Comparison of ENCODE assay signal across 8 mouse cellular contexts in the genomic region with DNA sequence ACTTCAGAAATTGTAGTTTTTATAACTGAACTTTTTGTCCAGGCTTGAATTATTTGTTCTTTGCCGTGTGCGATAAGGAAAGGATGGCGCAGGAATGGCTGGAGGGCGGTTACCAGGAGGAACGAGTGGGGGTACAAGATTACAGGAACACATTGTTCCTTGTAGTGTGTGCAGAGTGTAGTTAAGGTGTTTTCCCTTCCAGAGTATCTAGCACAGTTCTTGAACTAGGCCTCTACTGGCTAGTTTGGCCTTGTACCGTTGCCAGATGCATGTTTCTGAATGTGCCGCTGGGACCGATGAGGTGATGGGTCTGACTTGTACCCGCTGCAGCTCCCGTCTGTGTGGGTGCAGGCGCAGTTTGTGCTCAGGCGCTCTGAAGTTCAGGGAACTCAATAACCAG. TPM values are rescaled to one million over a fixed set of nuclear protein-coding genes. Genes with fewer than 3 reads are reported as not detected.
DNase-seq lines count a peak whose midpoint lies in the region; ATAC-seq and TF ChIP-seq lines count a peak whose summit lies in the region.

No protein-coding gene starts in this region.

- H3K9me3 ChIP-seq in embryonic facial prominence, embryonic 15.5 days (replicated peaks), result no peaks in the 10 kb centered on the region
- H3K9me3 ChIP-seq in kidney, postnatal 0 days (replicated peaks; ENCODE audit: low read length), result no peaks in the 10 kb centered on the region

- H3K27me3 ChIP-seq in embryonic facial prominence, embryonic 15.5 days, result no peaks in the 10 kb centered on the region
- H3K27me3 ChIP-seq in kidney, postnatal 0 days (ENCODE audit: insufficient read depth, low read length), result no peaks in the 10 kb centered on the region

- H3K36me3 ChIP-seq in embryonic facial prominence, embryonic 15.5 days, result no peaks in the 10 kb centered on the region
- no peaks in the 10 kb centered on the region for H3K36me3 ChIP-seq in kidney, postnatal 0 days (ENCODE audit: insufficient read depth, low read length)

- H3K4me2 ChIP-seq in embryonic facial prominence, embryonic 15.5 days (replicated peaks), result peak overlapping the region; percentile 21; the same call in 1 of the 2 replicates
- H3K4me2 ChIP-seq in kidney, postnatal 0 days (ENCODE audit: low read length), result peak overlapping the region; percentile 52

- peak overlapping the region; percentile 92 for H3K4me3 ChIP-seq in gastrocnemius, adult 2 months
- H3K4me3 ChIP-seq in embryonic facial prominence, embryonic 15.5 days (replicated peaks), result peak overlapping the region; percentile 14; the same call in 1 of the 2 replicates
- H3K4me3 ChIP-seq in kidney, postnatal 0 days (replicated peaks; ENCODE audit: low read depth, low read length), result peak overlapping the region; percentile 3

- WGBS in embryonic facial prominence, embryonic 15.5 days, result 53% methylated on average over 12 of the region's 12 CpGs
- WGBS in kidney, postnatal 0 days, result 49% methylated on average over 12 of the region's 12 CpGs

- intact Hi-C loops in gastrocnemius, adult 2 months (cut with DNase I), result no loop called here

- ATAC-seq in embryonic facial prominence, embryonic 15.5 days (ENCODE audit: insufficient number of reproducible peaks, low FRiP score, low TSS enrichment, low read depth), result no peak
- no peak for ATAC-seq in kidney, postnatal 0 days (replicated peaks; ENCODE audit: low FRiP score, low read depth)

- peaks cover 37% of the 10 kb centered on the region for H3K4me1 ChIP-seq in embryonic facial prominence, embryonic 15.5 days
- H3K4me1 ChIP-seq in kidney, postnatal 0 days (replicated peaks; ENCODE audit: insufficient read depth, low read length), result peaks cover 19% of the 10 kb centered on the region

- H3K27ac ChIP-seq in gastrocnemius, adult 2 months, result peak overlapping the region; percentile 90
- 0 out of 2 replicates have a peak overlapping the region, but pooled peaks have one; percentile 55 for H3K27ac ChIP-seq in embryonic facial prominence, embryonic 15.5 days (replicated peaks)
- H3K27ac ChIP-seq in kidney, postnatal 0 days, result peak overlapping the region; percentile 75

- DNase-seq in gastrocnemius, adult 2 months, result peak; percentile 40
- DNase-seq in gastrocnemius, postnatal 10 days, result no peak
- no peak for DNase-seq in kidney, postnatal 0 days (ENCODE audit: low spot score)
- DNase-seq in lung, postnatal 4 days, result peak; percentile 49 to 63
- no peak for DNase-seq in T-cell, adult 2 months (ENCODE audit: low spot score)
- no peak for DNase-seq in frontal cortex, postnatal 14 days (ENCODE audit: low spot score in 2 of 2)
- DNase-seq in embryo, embryonic 9.5 days (ENCODE audit: extremely low spot score), result no peak

- no peak for TF ChIP-seq CTCF in gastrocnemius, adult 2 months (IDR thresholded peaks at IDR 0.05)
- no peak for TF ChIP-seq CTCF in kidney, postnatal 0 days (IDR thresholded peaks at IDR 0.05; ENCODE audit: low read depth)

- H3K9ac ChIP-seq in embryonic facial prominence, embryonic 15.5 days, result no peak overlapping the region
- peak overlapping the region; percentile 35 for H3K9ac ChIP-seq in kidney, postnatal 0 days (ENCODE audit: low read depth, low read length)

RNA-seq across cellular contexts. Expression of a gene that starts 3.2 kb away (rescaled TPM):
- total RNA-seq in gastrocnemius, adult 2 months (2021), result 10 to 100 TPM; 10.7 to 15.8 TPM
- 10 to 100 TPM; 39.9 to 51.8 TPM for total RNA-seq in gastrocnemius, postnatal 10 days (2021)
- polyA plus RNA-seq in embryonic facial prominence, embryonic 15.5 days (2015; fragmentation: Nextera tagmentation; extraction: Ambion mirVana), result 61.1 and 62.0 TPM in 2 replicates
- polyA plus RNA-seq in kidney, postnatal 0 days (2015; fragmentation: Nextera tagmentation; extraction: Ambion mirVana), result 74.3 and 76.7 TPM in 2 replicates

Comparison
In these comparisons a context has a peak if more than half of its experiments do, and no peak if none do; other contexts are left out.
1. DNase-seq: peak in gastrocnemius, adult 2 months (single experiment) and lung, postnatal 4 days (2 of 2); none in gastrocnemius, postnatal 10 days (single experiment), kidney, postnatal 0 days (single experiment), T-cell, adult 2 months (single experiment), frontal cortex, postnatal 14 days (0 of 2) and embryo, embryonic 9.5 days (single experiment).
2. H3K4me3 ChIP-seq: peak in every context shown above with its lines; median percentile 92 in gastrocnemius, adult 2 months; 14 in embryonic facial prominence, embryonic 15.5 days; 3 in kidney, postnatal 0 days.
3. Peak in every context shown above with its lines, with median percentiles within 50 percentile points of each other: H3K27ac ChIP-seq.